Mouse (Mus musculus) heart, embryonic 15.5 days (tissue): ENCODE results near the gene Snapc2. TPM values are rescaled to one million over a fixed set of nuclear protein-coding genes. Genes with fewer than 3 reads are reported as not detected.
"Not testable (repeated sequence)": the region's sequence is repeated elsewhere in the genome, so short reads cannot be mapped to it uniquely, and the experiment has no call there.

Source experiments
- ATAC-seq: fragments of 200-750 bp; cut with Nextera tagmentation; replicated peaks from 2 replicates; pipeline ENCODE4 v1.8.0; 2017; ENCODE audit warnings: low read depth, moderate TSS enrichment; ENCODE audit not compliant: insufficient number of reproducible peaks, insufficient read depth, low FRiP score
- H3K27ac ChIP-seq: fragments of 300-500 bp; sonication (generic); 2 replicates; pipeline ENCODE4 v1.5.1; 2015; ENCODE audit warnings: mild to moderate bottlenecking, inconsistent platforms
- H3K27me3 ChIP-seq: fragments of 300-500 bp; sonication (generic); 2 replicates; pipeline ENCODE4 v1.6.1; 2015; ENCODE audit warnings: inconsistent platforms
- H3K36me3 ChIP-seq: fragments of 300-500 bp; sonication (generic); 2 replicates; pipeline ENCODE4 v1.6.1; 2015; ENCODE audit warnings: mild to moderate bottlenecking, inconsistent platforms
- H3K4me1 ChIP-seq: fragments of 300-500 bp; sonication (generic); replicated peaks from 2 replicates; pipeline ENCODE4 v1.6.1; 2015; ENCODE audit warnings: inconsistent platforms
- H3K4me2 ChIP-seq: fragments of 300-500 bp; sonication (generic); 2 replicates; pipeline ENCODE4 v1.6.1; 2015; ENCODE audit warnings: inconsistent platforms, mild to moderate bottlenecking, moderate library complexity
- H3K4me3 ChIP-seq: fragments of 300-500 bp; sonication (generic); 2 replicates; pipeline ENCODE4 v1.5.1; 2015; ENCODE audit warnings: mild to moderate bottlenecking, inconsistent platforms
- H3K9ac ChIP-seq: fragments of 300-500 bp; sonication (generic); 2 replicates; pipeline ENCODE4 v1.6.1; 2015; ENCODE audit warnings: mild to moderate bottlenecking, inconsistent platforms
- H3K9me3 ChIP-seq: fragments of 300-500 bp; sonication (generic); replicated peaks from 2 replicates; pipeline ENCODE4 v1.6.1; 2016; ENCODE audit warnings: inconsistent platforms
- WGBS: fragments of 180-500 bp; shearing (Covaris S2); methylation state at CpG from one replicate; pipeline ENCODE4 v1.1.7; 2015; ENCODE audit warnings: mixed read lengths; 5-methylcytosine and 5-hydroxymethylcytosine counted together
- polyA plus RNA-seq: library from polyadenylated mRNA; unstranded; fragments of >200 nt; fragmentation: Nextera tagmentation; extraction: Ambion mirVana; gene quantifications from 2 replicates; pipeline ENCODE4 v1.2.1, GENCODE M21; 2015

Gene Snapc2
- polyA plus RNA-seq, 1 experiment from 2014 or later, result 37.7 TPM

DNA sequence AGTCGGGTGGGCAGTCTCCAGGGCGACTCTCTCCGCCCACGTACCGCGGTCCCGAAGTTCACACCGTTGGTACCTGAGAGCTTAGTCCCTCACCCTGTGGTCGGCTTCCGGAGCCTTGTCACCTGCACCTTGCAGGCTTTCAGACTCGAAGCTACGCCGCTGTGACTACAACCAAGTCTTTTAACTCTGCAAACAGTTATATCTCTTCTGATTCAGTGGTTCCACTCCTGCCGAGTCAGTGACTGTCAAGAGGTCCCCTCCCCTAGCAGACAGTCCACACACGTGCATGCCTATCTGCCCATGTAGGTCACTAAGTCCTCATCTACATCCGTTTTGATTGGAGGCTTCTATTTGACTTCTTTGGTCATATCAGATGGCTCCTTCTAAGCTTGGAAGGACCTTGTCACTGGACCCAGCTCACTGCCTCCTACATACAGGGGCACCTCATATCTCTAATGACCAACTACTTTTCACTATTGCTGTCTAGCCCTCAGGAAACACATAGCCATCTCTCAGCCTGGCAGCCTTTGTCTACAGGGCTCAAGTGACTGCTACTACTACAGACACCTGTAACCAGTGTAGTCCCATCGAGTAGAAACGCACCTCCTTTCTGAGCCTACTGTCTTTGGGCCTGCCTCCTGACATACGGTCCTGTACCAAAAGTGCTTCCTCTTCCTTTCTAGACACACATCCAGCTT lies 13.5 kb upstream of the Snapc2 start:
- Histone ChIP-seq H3K9me3 (no peaks in the 10 kb centered on the region), H3K4me1 (peaks cover 27% of the 10 kb centered on the region), H3K4me3 (peak overlapping the region; percentile 82), H3K36me3 (peaks cover 22% of the 10 kb centered on the region), H3K9ac (peak overlapping the region; percentile 78), H3K27ac (peak overlapping the region; percentile 92), H3K27me3 (no peaks in the 10 kb centered on the region), H3K4me2 (peak overlapping the region; percentile 72)
- no peak; the same call in 1 of the 2 replicates for ATAC-seq
- 11% methylated on average over 19 of the region's 19 CpGs for WGBS

DNA sequence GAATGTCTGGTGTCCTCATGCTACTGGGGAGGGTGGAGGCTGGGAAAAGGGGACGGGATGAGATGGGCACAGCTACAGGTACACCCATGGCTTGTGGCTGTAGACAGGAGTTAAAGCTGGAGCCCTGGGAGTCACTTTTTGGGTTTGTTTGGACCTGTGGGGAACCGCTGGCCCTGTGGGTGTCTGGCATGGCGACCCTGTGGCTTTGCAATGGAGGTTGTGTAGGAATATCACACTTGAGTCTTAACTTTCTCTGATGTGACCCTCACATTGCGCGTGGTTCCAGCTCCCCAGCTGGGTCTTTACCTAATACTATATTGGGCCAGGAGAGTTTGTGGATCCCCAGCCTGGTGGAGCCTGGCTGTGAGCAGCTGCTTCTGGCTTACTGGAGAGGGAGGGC lies 7.8 kb upstream of the Snapc2 start:
- Histone ChIP-seq H3K27ac (no peak overlapping the region), H3K9me3 (no peaks in the 10 kb centered on the region), H3K4me1 (peaks cover 25% of the 10 kb centered on the region), H3K9ac (no peak overlapping the region), H3K27me3 (no peaks in the 10 kb centered on the region), H3K4me3 (no peak overlapping the region), H3K4me2 (no peak overlapping the region), H3K36me3 (peaks cover 47% of the 10 kb centered on the region)
- ATAC-seq, result no peak
- WGBS, result 89% methylated on average over 5 of the region's 5 CpGs

DNA sequence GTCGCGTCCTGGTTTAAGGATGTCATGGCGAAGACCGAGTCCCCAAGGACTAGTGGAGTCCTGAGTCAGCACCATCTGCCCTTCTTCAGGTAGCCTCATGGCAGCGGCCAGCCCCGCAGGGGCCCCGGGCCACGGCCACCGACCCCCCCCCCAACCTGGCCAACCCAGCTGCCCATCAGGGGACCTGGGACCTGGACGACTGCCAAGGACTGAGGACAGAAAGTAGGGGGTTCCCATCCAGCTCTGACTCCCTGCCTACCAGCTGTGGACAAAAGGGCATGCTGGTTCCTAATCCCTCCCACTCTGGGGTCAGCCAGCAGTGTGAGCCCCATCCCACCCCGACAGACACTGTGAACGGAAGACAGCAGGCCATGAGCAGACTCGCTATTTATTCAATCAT lies 7.1 kb upstream of the Snapc2 start:
- no peak overlapping the region for H3K4me3 ChIP-seq
- H3K36me3 ChIP-seq, result peaks cover 46% of the 10 kb centered on the region
- ATAC-seq, result no peak
- no peaks in the 10 kb centered on the region for H3K27me3 ChIP-seq
- H3K4me2 ChIP-seq, result no peak overlapping the region
- H3K4me1 ChIP-seq, result peaks cover 26% of the 10 kb centered on the region
- WGBS, result 83% methylated on average over 13 of the region's 13 CpGs
- H3K9me3 ChIP-seq, result no peaks in the 10 kb centered on the region
- H3K9ac ChIP-seq, result no peak overlapping the region
- H3K27ac ChIP-seq, result no peak overlapping the region

GRCm38 (mm10) chr8:4247241-4247640 lies 5.6 kb upstream of the Snapc2 start:
- Histone ChIP-seq H3K9ac (no peak overlapping the region), H3K27me3 (no peaks in the 10 kb centered on the region), H3K4me2 (no peak overlapping the region), H3K36me3 (peaks cover 41% of the 10 kb centered on the region), H3K4me1 (peaks cover 24% of the 10 kb centered on the region), H3K9me3 (no peaks in the 10 kb centered on the region), H3K27ac (no peak overlapping the region), H3K4me3 (no peak overlapping the region)
- ATAC-seq, result no peak
- 81% methylated on average over 8 of the region's 8 CpGs for WGBS

- Histone ChIP-seq H3K4me2 (peak within 1 kb of the TSS; percentile 56), H3K27me3 (no peaks in the 10 kb centered on the region), H3K36me3 (peaks cover 38% of the 10 kb centered on the region), H3K27ac (peak within 1 kb of the TSS; percentile 66), H3K4me1 (peaks cover 28% of the 10 kb centered on the region), H3K9me3 (no peaks in the 10 kb centered on the region), H3K9ac (peak within 1 kb of the TSS; percentile 40; the same call in 1 of the 2 replicates), H3K4me3 (peak within 1 kb of the TSS; percentile 30; the same call in 1 of the 2 replicates)
- no peak for ATAC-seq
- WGBS, result 75% methylated on average over 15 of the region's 15 CpGs
These were observed 4.8 kb upstream of the Snapc2 start, which contains the start of gene Tgfbr3l for GRCm38 (mm10) chr8:4247951-4248540. Gene Tgfbr3l (plus strand): TSS chr8:4248214.

DNA sequence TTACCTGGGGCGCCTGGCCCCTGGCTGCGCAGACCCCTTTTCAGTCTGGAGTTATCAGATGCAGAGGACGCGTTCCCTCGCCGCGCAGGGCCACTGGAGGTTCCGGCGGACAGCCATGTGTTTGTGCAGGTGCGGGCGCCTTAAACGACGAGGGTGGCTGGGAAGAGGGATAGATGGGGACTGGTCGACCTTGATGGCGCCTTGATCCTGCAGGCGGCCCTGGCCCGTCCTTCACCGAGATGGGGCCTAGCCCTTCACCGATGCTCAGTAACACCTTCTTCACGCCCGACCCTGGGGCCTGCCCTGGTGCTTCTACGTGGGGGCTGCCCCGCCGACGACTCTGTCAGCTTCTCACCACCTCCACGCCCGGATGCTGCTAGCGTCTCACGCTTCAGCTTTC lies 3.7 kb upstream of the Snapc2 start:
- no peaks in the 10 kb centered on the region for H3K27me3 ChIP-seq
- peaks cover 27% of the 10 kb centered on the region for H3K36me3 ChIP-seq
- H3K9ac ChIP-seq, result peak overlapping the region; percentile 40
- peak overlapping the region; percentile 30 for H3K4me3 ChIP-seq
- no peaks in the 10 kb centered on the region for H3K9me3 ChIP-seq
- H3K27ac ChIP-seq, result peak overlapping the region; percentile 66
- H3K4me1 ChIP-seq, result peaks cover 36% of the 10 kb centered on the region
- ATAC-seq, result no peak
- WGBS, result 13% methylated on average over 29 of the region's 29 CpGs
- peak overlapping the region; percentile 56 for H3K4me2 ChIP-seq

GRCm38 (mm10) chr8:4250306-4250970 lies 2.4 kb upstream of the Snapc2 start:
- Histone ChIP-seq H3K4me3 (no peak overlapping the region), H3K9ac (no peak overlapping the region)
- no peak for ATAC-seq

DNA sequence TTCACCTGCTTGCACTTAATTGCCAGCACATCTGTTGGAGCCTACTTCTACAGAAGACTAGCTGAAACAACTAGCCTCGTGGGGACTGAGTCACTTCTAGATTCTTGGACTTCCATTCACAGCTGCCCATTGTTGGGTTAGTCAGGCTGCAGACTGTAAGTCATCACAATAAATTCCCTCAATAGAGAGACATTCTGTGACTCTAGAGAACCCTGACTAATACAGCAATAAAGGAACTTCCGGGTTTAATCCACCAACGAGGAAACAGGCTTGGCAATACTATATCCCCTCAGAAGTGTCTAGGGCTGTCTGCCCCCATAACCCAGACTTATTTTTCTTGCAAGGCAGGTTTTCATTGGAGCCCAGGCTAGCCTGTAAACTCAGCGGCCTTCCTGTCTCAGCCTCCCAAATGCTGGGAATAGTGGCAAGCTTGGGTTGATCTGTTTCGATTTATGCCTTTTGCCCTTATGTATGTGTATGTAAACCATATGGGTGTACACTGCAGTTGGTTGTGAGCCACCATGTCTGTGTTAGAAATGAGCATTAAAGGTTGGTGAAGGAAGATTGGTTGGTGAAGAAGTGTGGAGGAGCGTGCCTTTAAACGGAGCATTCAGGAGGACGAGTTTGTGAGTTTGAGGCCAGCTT lies 642 bp upstream of the Snapc2 start:
- Histone ChIP-seq H3K27me3 (no peaks in the 10 kb centered on the region), H3K4me1 (peaks cover 42% of the 10 kb centered on the region), H3K9ac (peak overlapping the region; percentile 94), H3K9me3 (no peaks in the 10 kb centered on the region), H3K27ac (peak overlapping the region; percentile 13; the same call in 1 of the 2 replicates), H3K4me3 (peak overlapping the region; percentile 77), H3K4me2 (peak overlapping the region; percentile 82), H3K36me3 (peaks cover 17% of the 10 kb centered on the region; the same call in 1 of the 2 replicates)
- 35% methylated on average over 8 of the region's 8 CpGs for WGBS
- no peak for ATAC-seq

More at GRCm38 (mm10) chr8:4250306-4250970, 2.4 kb upstream of the Snapc2 start:
- Histone ChIP-seq H3K27me3 (no peaks in the 10 kb centered on the region), H3K4me2 (no peak overlapping the region), H3K4me1 (peaks cover 37% of the 10 kb centered on the region), H3K36me3 (peaks cover 21% of the 10 kb centered on the region), H3K9me3 (no peaks in the 10 kb centered on the region), H3K27ac (no peak overlapping the region)
- 35% methylated on average over 26 of the region's 26 CpGs for WGBS

GRCm38 (mm10) chr8:4254001-4254400 lies 1.1 kb downstream of the Snapc2 start:
- H3K27ac ChIP-seq, result peak overlapping the region; percentile 91; the same call in 1 of the 2 replicates
- peak overlapping the region; percentile 82 for H3K4me2 ChIP-seq
- ATAC-seq, result no peak
- H3K36me3 ChIP-seq, result peaks cover 17% of the 10 kb centered on the region; the same call in 1 of the 2 replicates
- 0 out of 2 replicates have a peak overlapping the region, but pooled peaks have one; percentile 11 for H3K9ac ChIP-seq
- H3K9me3 ChIP-seq, result no peaks in the 10 kb centered on the region
- peaks cover 52% of the 10 kb centered on the region for H3K4me1 ChIP-seq
- H3K27me3 ChIP-seq, result no peaks in the 10 kb centered on the region
- peak overlapping the region; percentile 77 for H3K4me3 ChIP-seq
- 66% methylated on average over 6 of the region's 6 CpGs for WGBS

- 82% methylated on average over 7 of the region's 7 CpGs for WGBS
- not testable (repeated sequence) for ATAC-seq, H3K4me3 ChIP-seq, H3K9ac ChIP-seq, H3K9me3 ChIP-seq, H3K4me2 ChIP-seq, H3K27ac ChIP-seq, H3K27me3 ChIP-seq
- H3K4me1 ChIP-seq, result peaks cover 45% of the 10 kb centered on the region
- peaks cover 28% of the 10 kb centered on the region for H3K36me3 ChIP-seq
These were observed 2.6 kb downstream of the Snapc2 start for GRCm38 (mm10) chr8:4255471-4255870.

GRCm38 (mm10) chr8:4256911-4257310 lies 4.0 kb downstream of the Snapc2 start:
- 39% methylated on average over 4 of the region's 4 CpGs for WGBS
- Histone ChIP-seq H3K27ac (0 out of 2 replicates have a peak overlapping the region, but pooled peaks have one; percentile 2), H3K27me3 (no peaks in the 10 kb centered on the region), H3K4me2 (no peak overlapping the region), H3K4me3 (no peak overlapping the region), H3K9ac (no peak overlapping the region), H3K9me3 (no peaks in the 10 kb centered on the region), H3K36me3 (peaks cover 42% of the 10 kb centered on the region), H3K4me1 (peaks cover 42% of the 10 kb centered on the region)
- ATAC-seq, result no peak
